Mouse (Mus musculus): ENCODE data around the gene Serp1. TPM values are rescaled to one million over a fixed set of nuclear protein-coding genes. Genes with fewer than 3 reads are reported as not detected.

The Serp1 gene
- polyA plus RNA-seq, 1 experiment from 2014 or later: 81.1 TPM

DNA sequence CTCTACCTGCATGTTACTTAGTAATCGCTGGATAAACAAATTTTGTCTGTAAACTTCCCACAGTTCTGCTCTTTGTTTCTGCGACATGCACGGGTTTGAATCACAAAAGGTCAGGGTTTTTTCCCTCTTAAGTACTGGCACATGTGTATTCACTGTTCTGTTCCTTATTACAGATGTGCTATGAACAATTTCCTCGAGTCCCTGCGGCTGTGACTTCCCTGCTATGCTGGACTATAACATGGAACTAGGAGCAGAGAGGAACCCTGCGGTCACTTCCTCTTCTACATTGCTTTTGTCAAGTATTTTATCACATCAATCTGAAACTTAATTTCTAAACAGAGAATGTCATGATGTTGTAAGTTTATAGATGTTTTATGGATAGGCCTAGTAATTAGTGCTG lies 5.4 kb downstream of the Serp1 start:
- Histone ChIP-seq H3K4me1 (replicated peaks) (peaks cover 18% of the 10 kb centered on the region), H3K36me3 (peaks cover 21% of the 10 kb centered on the region), H3K27ac (replicated peaks) (no peak overlapping the region), H3K27me3 (no peaks in the 10 kb centered on the region), H3K4me3 (no peak overlapping the region), H3K9ac (no peak overlapping the region), H3K9me3 (no peaks in the 10 kb centered on the region), H3K4me2 (no peak overlapping the region)
- WGBS: 88% methylated on average over 6 of the region's 6 CpGs
- no peak for ATAC-seq (ENCODE audit: low read depth)

DNA sequence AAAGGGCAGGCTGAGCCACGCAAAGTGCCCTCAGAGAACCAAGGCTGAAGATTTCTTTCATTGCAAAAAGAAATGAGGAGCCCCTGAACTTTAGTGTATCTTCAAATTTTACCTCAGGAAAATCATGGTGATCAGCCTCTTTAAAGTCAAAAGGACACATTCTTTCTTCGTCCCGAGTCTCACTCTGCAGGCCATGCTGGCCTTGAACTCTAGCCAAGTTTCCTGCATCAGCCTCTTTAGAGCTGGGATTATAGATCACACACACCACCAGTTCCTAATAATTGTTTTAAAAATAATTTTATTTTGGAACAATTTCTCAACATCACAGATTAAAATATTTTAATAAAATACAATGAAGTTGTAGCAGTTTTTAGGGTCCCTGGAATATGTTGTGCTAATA lies 6.2 kb downstream of the Serp1 start:
- no peak for ATAC-seq (ENCODE audit: low read depth)
- 81% methylated on average over 3 of the region's 3 CpGs for WGBS

DNA sequence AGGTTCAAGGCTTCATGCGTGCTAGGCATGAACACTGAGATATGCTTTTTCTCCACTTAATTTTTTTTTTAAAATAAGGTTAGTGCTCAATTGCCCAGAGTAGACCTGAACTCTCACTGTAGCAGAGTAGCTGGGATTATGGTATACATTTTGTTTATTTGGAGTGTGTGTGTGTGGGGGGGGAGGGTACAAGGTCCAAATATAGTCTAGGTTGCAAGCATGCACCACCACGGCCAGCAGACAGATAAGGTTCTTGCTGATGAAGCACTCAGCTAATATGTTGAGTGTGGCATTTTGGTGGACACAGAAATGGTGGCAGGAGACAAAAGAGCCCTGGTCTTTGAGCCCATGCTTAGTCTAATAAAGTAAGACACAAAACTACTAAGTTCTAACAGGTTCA lies 6.7 kb downstream of the Serp1 start:
- Histone ChIP-seq H3K27ac (replicated peaks) (no peak overlapping the region), H3K9me3 (no peaks in the 10 kb centered on the region), H3K27me3 (no peaks in the 10 kb centered on the region), H3K4me1 (replicated peaks) (peaks cover 8% of the 10 kb centered on the region), H3K36me3 (peaks cover 21% of the 10 kb centered on the region), H3K4me2 (no peak overlapping the region), H3K9ac (no peak overlapping the region), H3K4me3 (no peak overlapping the region)
- WGBS: 94% methylated on average over 2 of the region's 2 CpGs
- ATAC-seq (ENCODE audit: low read depth): no peak

More for the DNA sequence above, 6.2 kb downstream of the Serp1 start:
- no peak overlapping the region for H3K27ac ChIP-seq (replicated peaks)
- no peaks in the 10 kb centered on the region for H3K27me3 ChIP-seq
- no peak overlapping the region for H3K4me3 ChIP-seq
- H3K9me3 ChIP-seq: no peaks in the 10 kb centered on the region
- peaks cover 21% of the 10 kb centered on the region for H3K36me3 ChIP-seq
- no peak overlapping the region for H3K4me2 ChIP-seq
- H3K9ac ChIP-seq: no peak overlapping the region
- peaks cover 14% of the 10 kb centered on the region for H3K4me1 ChIP-seq (replicated peaks)

DNA sequence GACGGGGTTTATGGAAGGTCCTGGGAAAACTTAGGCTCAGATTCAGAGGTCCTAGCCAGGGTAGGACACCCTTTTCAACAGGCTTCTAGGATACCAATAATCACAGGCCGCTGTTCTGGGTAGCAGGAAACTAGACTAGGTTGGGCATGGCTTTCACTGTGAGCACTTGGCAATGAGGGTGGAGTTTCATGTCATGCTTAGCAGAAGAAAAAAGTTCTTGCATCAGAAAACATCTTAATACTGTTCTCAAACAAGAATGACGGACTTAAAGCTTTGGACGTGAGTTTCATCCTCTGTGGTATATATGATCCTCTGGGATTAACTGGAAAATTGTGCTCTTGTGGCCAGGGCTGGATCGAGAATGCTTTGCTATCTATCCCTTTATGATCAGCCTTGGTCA lies 7.9 kb downstream of the Serp1 start:
- Histone ChIP-seq H3K27me3 (no peaks in the 10 kb centered on the region), H3K9ac (no peak overlapping the region), H3K4me2 (no peak overlapping the region), H3K9me3 (no peaks in the 10 kb centered on the region), H3K4me1 (replicated peaks) (0 out of 2 replicates have a peak, but pooled peaks cover 3% of the 10 kb centered on the region), H3K36me3 (peaks cover 18% of the 10 kb centered on the region), H3K4me3 (no peak overlapping the region), H3K27ac (replicated peaks) (no peak overlapping the region)
- ATAC-seq (ENCODE audit: low read depth): no peak
- 87% methylated on average over 5 of the region's 5 CpGs for WGBS

DNA sequence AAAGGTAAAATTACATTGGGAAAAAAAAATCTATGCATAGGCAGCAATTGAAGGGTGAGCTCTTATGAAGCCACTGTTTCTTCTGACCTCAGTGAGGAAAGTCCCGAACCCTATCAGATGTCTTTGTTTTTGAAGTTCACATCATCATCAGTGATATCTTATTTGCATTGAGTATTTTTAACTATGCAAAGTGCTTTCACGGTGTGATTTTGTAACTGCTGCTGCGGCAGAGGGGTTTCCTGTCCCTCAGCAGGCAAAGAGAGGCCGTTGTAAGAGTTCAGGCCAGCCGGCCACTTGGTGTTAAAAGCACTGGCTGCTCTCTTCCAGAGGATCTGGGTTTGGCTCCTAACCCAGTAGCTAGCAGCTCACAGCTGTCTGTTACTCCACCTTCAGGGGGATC lies 8.4 kb downstream of the Serp1 start:
- H3K36me3 ChIP-seq: peaks cover 13% of the 10 kb centered on the region
- WGBS: 72% methylated on average over 5 of the region's 5 CpGs
- H3K27ac ChIP-seq (replicated peaks): no peak overlapping the region
- H3K4me1 ChIP-seq (replicated peaks): 0 out of 2 replicates have a peak, but pooled peaks cover under 1% of the 10 kb centered on the region
- no peaks in the 10 kb centered on the region for H3K9me3 ChIP-seq
- H3K9ac ChIP-seq: no peak overlapping the region
- no peaks in the 10 kb centered on the region for H3K27me3 ChIP-seq
- no peak overlapping the region for H3K4me3 ChIP-seq
- H3K4me2 ChIP-seq: no peak overlapping the region
- no peak for ATAC-seq (ENCODE audit: low read depth)

- Histone ChIP-seq H3K36me3 (peaks cover 10% of the 10 kb centered on the region), H3K4me2 (no peak overlapping the region), H3K27ac (replicated peaks) (no peak overlapping the region), H3K4me3 (no peak overlapping the region), H3K9me3 (no peaks in the 10 kb centered on the region), H3K9ac (no peak overlapping the region), H3K27me3 (no peaks in the 10 kb centered on the region), H3K4me1 (replicated peaks) (no peaks in the 10 kb centered on the region)
- ATAC-seq (ENCODE audit: low read depth): no peak
- WGBS: 83% methylated on average over 7 of the region's 7 CpGs
Observed at GRCm38 (mm10) chr3:58516602-58516976, 9.1 kb downstream of the Serp1 start.

DNA sequence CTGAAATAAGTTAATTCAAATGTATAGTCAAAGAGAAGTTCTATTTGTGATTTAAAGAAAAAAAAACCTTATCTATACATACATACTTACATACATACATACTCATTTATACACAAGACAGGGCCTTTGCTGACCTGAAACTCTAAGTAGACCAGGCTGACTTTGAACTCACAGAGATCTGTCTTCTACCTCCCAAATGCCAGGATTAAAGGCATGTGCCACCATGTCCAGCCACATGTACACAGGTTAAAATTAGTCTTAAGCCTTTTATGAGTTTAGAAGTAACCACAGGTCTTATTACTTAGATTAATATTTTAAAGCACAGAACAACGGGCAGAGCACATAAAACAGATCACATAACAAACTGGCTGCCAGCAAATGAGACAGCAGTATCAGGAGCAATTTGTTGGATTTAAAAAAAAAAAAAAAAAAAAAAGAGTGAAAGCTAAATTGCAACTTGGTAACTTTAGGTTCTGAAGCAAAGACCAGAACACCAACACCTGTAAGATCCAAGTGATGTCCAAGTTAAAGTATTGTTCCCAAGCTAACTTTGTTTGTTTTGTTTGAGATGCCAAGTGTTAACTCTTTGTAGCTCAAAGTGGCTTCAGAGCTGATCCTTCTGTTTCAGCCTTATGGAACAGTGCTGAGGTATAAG lies 9.6 kb downstream of the Serp1 start:
- Histone ChIP-seq H3K27ac (replicated peaks) (no peak overlapping the region), H3K4me3 (no peak overlapping the region), H3K4me2 (no peak overlapping the region), H3K36me3 (peaks cover 5% of the 10 kb centered on the region), H3K9ac (no peak overlapping the region), H3K9me3 (no peaks in the 10 kb centered on the region), H3K27me3 (no peaks in the 10 kb centered on the region), H3K4me1 (replicated peaks) (no peaks in the 10 kb centered on the region)
- no peak for ATAC-seq (ENCODE audit: low read depth)
- 88% methylated on average over 1 of the region's 1 CpGs for WGBS

- Histone ChIP-seq H3K27me3 (no peaks in the 10 kb centered on the region), H3K9me3 (no peaks in the 10 kb centered on the region), H3K4me3 (no peak overlapping the region), H3K9ac (no peak overlapping the region), H3K27ac (replicated peaks) (no peak overlapping the region), H3K4me1 (replicated peaks) (no peaks in the 10 kb centered on the region), H3K4me2 (no peak overlapping the region), H3K36me3 (no peaks in the 10 kb centered on the region)
- WGBS: 89% methylated on average over 4 of the region's 4 CpGs
- no peak for ATAC-seq (ENCODE audit: low read depth)
Observed at GRCm38 (mm10) chr3:58513483-58513882, 12.2 kb downstream of the Serp1 start.

- no peak overlapping the region for H3K4me3 ChIP-seq
- H3K27ac ChIP-seq (replicated peaks): no peak overlapping the region
- no peaks in the 10 kb centered on the region for H3K9me3 ChIP-seq
- no peaks in the 10 kb centered on the region for H3K27me3 ChIP-seq
- no peak overlapping the region for H3K9ac ChIP-seq
- WGBS: 92% methylated on average over 3 of the region's 3 CpGs
- no peaks in the 10 kb centered on the region for H3K4me1 ChIP-seq (replicated peaks)
- no peak overlapping the region for H3K4me2 ChIP-seq
- no peaks in the 10 kb centered on the region for H3K36me3 ChIP-seq
- ATAC-seq (ENCODE audit: low read depth): no peak
Observed at GRCm38 (mm10) chr3:58512740-58513139, 13.0 kb downstream of the Serp1 start.

GRCm38 (mm10) chr3:58511581-58511980 lies 14.1 kb downstream of the Serp1 start:
- Histone ChIP-seq H3K4me2 (no peak overlapping the region), H3K27me3 (no peaks in the 10 kb centered on the region), H3K4me3 (no peak overlapping the region), H3K36me3 (no peaks in the 10 kb centered on the region), H3K27ac (replicated peaks) (no peak overlapping the region), H3K4me1 (replicated peaks) (no peaks in the 10 kb centered on the region), H3K9me3 (no peaks in the 10 kb centered on the region), H3K9ac (no peak overlapping the region)
- ATAC-seq (ENCODE audit: low read depth): no peak

DNA sequence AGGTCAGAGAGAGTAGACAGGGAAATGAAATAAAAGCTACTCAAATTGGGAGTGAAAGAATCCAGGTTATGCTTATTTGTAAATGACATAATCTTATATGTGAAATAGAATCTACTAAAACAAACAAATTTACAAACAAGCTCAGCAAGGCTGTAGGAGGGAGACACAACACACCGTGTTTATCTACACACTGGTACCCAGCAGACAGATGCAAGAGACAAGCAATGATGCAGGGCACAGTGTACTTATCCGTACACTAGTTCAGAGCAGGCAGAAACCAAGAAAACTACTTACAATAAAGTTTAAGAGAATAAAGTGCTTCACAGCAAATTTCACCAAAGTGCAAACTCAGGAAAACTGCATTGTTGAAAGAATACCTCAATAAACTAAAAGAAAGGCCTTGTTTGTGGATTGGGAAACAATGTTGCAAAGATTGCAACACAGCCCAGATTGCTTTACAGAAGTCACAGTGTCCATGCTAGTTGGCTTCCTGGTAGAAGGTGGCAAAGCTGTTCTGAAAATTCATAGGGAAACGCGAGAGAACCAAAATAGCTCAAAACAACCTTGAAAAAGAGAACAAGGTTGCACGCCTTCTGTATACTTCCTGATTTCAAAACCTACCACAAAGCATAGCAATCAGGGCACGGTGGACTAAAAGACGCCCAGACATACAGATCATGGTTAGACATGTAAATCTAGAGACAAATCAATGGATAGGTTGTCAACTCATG lies 17.5 kb downstream of the Serp1 start:
- no peak overlapping the region for H3K27ac ChIP-seq (replicated peaks)
- H3K27me3 ChIP-seq: no peaks in the 10 kb centered on the region
- no peaks in the 10 kb centered on the region for H3K4me1 ChIP-seq (replicated peaks)
- H3K4me2 ChIP-seq: no peak overlapping the region
- H3K9me3 ChIP-seq: no peaks in the 10 kb centered on the region
- no peak overlapping the region for H3K4me3 ChIP-seq
- H3K9ac ChIP-seq: no peak overlapping the region
- no peaks in the 10 kb centered on the region for H3K36me3 ChIP-seq
- WGBS: 91% methylated on average over 7 of the region's 7 CpGs
- ATAC-seq (ENCODE audit: low read depth): no peak

DNA sequence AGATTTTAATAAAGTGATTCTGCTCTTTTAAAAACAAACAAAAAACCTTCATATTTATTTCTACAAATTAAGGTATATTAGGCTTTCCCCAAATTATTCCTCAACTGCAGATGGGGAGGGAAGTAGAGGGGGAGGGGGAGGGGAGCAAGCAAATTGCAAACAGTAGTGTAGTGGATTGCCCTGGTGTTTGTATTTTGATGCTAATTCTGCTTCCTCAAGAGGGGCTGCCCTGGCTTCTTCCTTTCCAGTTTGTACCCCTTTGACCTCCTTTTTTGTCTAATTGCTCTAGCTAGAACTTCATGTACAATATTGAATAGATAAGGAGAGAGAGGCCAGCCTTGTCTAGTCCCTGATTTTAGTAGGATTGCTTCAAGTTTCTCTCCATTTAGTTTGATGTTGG lies 21.0 kb downstream of the Serp1 start:
- ATAC-seq (ENCODE audit: low read depth): no peak
- Histone ChIP-seq H3K4me1 (replicated peaks) (no peaks in the 10 kb centered on the region), H3K9ac (no peak overlapping the region), H3K27me3 (no peaks in the 10 kb centered on the region), H3K4me3 (no peak overlapping the region), H3K9me3 (no peaks in the 10 kb centered on the region), H3K4me2 (no peak overlapping the region), H3K36me3 (no peaks in the 10 kb centered on the region), H3K27ac (replicated peaks) (no peak overlapping the region)
